Mouse (Mus musculus) cerebellum, postnatal 25 days (tissue): ENCODE results near the gene Znfx1.
A peak's percentile ranks its signal among the peaks of the same experiment; 100 is the strongest.

Source experiments
- DNase-seq, 2 experiments: peaks; one replicate each; pipeline ENCODE4 v3.0.0; 2021; ENCODE audit warnings: mixed read lengths in 2 of 2

Znfx1 gene

DNA sequence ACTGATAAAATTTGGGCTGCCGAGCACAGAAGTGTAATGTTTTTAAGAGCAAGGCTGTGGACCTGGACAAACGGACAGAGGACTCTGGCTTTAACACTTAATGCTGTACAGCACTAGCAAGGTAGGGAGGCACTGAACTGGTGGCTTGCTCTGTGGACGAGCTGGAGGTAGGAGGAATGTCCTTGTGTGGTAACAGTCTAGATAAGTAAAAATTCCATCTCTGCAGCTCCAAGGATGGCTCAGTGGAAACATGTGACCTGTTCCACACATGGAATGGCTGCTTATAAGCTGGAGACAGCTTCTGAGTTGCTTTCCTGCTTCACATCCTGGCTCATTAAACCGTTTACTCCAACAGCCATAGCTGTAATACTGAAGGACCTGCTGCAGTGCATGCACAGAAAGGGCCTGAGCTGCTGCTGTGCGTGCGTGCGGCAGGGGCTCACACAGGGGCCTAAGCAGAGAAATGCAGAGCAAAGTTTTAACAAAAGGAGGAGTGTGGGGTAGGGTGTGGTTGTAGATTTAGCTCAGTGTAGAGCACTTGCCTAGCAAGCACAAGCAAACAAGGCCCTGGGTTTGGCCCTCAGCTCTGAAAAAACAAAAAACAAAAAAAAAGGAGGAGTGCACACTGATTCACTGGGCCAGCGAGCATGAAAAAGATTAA lies 14.0 kb downstream of the Znfx1 start:
- DNase-seq = no peak

DNA sequence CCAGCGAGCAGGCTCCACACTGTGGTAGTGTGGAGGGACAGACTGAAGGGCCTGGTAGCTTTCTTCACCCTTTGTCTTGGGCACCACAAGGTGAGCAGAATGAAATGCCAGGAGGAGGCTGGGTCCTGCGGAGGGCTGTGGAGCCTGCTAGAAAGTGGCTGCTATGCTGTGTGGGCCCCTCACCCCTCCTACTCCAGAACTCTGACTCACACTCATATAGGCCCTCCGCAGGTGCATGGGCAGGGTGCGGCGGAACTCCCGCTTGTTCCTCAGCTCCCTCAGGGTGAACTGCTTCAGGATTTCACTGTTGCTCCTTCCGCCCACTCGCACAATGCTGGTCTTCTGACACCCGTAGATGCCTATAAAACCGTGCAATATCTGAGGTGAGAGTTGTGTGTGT lies 14.6 kb downstream of the Znfx1 start:
- no peak for DNase-seq

DNA sequence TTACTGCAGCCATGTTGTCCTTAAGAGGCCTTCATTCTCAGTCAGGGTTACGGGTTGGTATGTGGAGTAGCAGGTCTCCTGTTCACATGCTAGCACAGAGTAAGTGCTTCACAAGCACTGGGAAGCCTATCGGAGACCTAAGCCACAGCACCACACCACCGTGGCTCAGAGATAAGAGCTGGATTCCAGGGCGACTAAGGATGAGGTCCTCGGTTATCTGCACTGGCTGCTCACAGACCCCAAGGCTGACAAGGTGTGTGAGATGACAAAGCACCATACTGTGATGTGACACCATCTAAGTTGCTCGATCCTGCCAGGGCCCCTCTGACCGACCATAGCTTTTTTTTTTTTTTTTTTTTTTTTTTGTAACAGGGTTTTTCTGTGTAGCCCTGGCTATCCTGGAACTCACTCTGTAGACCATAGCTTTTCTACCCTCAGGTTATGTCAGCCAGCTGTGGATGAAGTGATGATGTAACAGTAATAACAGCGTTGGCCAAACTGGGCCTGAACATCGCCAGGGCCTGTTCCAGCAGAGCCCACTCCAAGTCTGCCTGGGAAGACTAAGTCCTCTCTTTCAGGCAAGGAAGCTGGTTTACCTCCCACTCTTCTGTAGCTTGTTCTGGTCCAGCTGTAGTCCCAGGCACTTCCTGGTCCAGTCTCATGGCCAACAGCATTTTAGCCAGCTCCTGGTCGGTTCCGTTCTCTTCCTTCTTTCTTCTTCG lies 19.3 kb downstream of the Znfx1 start:
- DNase-seq = no peak

DNA sequence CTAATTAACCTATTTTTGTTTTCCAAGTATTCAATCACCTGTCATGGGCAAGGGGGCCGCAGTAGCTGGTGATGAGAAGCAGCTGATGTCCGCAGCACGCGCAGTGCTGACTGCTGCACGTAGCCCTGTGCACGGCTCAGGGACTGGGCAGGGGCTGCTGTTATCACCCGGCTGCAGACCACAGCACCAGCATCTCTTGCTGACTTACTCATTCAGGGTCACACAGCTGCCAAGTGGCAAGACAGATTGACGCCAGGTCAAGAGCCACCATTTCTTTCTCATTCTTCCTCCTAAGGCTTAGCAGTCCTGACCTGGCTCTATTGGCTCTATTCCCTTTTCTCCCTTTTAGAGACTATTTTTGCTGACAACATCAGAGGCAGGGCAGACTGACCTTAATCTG lies 23.4 kb downstream of the Znfx1 start:
- no peak for DNase-seq

DNA sequence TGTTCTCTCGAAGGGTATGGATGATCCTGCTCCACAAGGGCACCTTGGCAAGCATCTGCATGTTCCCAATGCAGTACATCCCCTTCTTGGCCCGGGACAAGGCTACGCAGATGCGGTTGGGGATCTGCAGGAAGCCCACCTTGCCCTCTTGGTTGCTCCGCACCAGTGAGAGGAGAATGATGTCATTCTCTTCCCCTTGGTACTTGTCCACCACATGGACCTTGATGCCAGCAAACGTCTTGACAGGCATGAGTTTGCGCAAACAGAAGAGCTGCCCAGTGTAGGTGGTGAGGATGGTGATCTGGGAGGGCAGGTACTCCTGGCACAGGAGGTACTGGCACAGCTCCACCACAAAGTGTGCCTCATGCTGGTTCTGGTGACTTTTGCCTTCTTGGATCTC lies 24.1 kb downstream of the Znfx1 start:
- DNase-seq = peak; percentile 39

DNA sequence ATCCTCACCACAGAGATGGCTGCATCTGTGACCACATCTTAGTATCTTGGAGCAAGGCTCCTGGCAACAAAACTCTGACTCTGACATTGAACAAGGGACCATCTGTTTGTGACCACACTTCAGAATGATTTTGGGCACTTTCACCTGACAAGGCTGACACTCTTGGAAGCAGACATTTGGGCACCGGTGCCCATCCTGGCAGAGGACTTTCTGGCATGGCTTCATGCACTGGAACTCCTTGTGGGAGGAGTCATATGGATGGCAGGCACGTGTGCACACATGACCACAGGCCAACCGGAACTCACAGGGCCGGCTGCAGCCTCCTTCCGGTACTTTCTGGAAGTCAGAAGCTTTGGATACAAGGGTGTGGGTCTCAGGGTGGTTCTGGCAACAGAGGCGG lies 24.5 kb downstream of the Znfx1 start:
- DNase-seq = peak; percentile 50 to 57

DNA sequence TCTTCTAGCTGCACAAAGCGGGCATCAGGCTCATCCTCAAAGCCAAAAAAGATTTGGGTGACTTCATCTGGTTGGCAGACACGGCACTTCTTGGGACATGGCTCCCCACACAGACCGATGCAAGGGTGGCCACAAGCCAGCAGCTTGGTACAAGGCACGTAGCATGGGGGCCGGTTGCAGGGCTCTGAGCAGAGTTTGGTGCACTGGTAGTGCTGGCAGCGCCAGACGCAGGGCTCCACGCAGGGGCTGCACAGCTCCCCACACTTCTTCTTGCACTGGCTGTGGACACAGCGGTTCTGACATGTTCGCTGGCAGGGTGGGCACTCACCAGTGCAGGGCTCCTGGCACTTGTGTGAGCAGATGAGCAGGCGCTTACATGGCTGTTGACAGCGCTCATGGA lies 25.1 kb downstream of the Znfx1 start:
- peak; percentile 32 to 42 for DNase-seq

DNA sequence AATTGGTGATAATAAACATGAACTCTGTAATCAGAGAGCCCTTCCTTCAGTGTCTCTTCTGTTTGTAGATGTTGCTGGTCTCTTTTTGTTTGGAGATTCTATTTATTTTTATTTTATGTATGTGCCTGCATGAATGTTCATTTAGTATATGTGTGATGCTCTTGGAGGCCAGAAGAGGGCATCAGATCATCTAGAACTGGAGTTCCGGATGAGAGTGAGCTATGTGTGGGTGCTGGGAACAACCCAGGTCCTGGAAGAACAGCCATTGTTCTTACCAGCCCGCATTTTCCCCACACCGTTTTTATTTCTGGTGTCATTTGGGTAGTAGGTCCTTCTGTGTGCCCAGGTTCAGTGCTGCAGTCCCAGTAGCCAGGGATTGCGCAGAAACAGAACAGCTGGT lies 32.3 kb downstream of the Znfx1 start:
- DNase-seq = no peak

DNA sequence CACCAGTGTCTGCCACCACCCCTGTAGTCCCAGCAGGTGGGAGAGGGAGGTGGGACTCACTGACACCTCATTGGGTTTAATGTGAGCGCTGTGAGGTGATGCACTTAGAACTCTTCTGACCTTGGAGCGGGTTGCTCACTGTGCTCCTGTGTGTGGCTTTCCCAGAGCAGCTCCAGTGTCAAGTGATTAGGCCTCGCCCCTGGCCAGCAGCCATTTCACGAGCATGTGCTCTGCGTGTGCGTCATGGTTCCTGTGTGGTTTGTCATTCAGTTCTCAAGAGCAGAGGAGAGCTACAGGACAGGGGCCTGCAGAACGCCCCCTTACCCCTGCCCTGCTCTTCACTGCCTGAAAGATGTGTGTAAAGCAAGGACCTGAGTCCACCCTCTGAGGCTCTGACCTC lies 34.3 kb downstream of the Znfx1 start:
- no peak for DNase-seq

DNA sequence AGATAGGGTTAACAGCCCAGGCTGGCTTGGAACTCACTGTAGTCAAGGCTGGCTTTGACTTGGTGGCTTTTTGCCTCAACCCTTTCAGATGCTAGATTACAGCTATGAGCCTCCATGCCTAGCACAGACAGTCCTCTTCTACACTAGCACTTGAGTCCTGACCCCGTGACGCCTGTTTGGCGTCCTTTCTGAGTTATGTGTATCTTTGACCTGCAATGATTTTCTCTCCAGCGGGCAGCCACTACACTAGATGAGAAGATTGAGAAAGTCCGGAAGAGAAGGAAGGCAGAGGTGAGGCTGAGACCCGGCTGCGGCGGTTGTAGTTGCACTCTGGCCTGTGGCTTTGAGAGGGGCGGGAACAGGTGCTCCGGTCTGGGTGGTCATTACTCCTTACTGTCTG lies 43.4 kb downstream of the Znfx1 start:
- no peak for DNase-seq

DNA sequence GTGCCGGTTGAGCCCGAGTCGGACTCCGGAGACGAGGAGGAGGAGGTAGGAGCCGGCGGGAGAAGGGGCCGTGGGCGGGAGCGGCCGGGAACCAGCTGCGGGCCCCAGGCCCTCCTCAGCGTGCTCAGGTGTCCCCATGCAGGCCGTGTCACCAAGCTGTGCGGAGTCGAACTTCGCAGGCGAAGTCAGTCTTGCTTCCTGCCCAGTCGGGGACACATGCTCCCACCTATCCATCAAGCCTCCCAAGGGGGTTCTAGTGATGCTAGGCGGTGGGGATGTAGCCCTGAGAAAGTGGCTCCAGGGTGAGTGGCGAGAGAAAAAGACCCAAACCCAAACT lies 47.5 kb downstream of the Znfx1 start:
- no peak for DNase-seq

DNA sequence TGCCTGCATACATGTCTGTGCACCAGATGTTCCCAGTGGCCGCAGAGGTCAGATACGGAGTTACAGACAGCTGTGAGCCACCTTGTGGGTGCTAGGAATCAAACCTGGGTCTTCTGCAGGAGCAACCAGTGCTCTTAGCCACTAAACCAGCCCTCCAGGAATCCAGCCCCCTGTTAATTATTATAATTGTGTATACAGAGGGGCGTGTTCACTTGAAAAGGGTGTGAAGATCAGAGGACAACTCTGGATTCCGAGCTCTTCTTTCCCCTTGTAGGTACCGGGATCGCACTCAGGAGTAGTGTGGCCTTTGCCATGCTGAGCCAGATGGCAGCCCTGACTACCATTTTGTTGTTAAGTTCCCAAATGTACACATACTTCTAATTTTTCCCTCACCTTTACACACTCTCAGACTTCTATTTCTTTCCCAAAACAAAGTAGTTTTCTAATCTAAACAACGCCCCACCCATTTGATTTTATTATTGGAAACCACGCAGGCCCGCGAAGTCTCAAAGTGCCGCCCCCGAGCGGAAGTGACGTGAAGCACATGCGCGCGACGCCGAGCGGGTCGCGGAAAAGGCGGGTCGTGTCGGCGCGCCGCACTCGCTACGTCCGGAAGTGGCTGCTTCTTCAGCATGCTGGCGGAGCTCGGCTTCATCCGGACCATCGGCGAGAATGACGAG lies 48.0 kb downstream of the Znfx1 start, which contains the start of gene Ddx27:
Gene Ddx27, plus strand, starts transcription at position 492 of the 680 bp plus-strand sequence.
- peak; percentile 93 to 96 for DNase-seq

DNA sequence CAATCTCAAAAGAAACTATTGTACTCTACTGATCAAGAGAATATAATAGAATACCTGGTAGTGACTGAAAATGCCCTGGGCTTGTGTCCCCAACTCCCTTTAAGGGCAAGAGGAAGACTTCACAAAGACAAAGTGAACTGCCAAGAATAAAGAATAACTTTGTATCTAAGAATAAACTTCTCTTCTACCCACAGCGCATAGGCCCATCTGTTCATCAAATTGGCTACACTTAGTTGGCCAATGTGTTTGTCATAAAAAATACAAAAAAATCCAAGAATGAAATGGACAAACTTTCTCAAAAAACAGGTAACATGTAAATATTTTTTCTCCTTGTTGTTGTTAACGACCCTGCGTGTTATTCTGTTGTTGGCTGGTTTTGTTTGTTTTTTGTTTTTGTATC lies 52.3 kb downstream of the Znfx1 start:
- no peak for DNase-seq

DNA sequence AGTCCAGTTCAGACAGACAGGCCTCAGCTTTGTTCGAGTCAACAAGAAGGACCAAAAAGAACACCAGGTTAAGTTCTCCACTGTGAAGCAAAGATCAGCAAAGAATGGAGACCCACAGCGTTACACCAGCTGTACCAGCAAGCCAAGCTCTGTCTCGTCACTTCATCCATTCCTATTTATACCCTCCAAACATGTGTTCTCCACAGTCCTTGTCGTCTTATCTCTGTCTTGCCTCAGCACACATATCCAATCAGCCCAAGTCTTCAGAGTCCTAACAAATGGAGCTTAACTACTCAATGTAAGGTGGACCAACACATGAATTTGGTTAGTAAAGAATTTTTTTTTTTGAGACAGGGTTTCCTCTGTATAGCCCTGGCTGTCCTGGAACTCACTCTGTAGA lies 53.3 kb downstream of the Znfx1 start:
- DNase-seq = no peak

DNA sequence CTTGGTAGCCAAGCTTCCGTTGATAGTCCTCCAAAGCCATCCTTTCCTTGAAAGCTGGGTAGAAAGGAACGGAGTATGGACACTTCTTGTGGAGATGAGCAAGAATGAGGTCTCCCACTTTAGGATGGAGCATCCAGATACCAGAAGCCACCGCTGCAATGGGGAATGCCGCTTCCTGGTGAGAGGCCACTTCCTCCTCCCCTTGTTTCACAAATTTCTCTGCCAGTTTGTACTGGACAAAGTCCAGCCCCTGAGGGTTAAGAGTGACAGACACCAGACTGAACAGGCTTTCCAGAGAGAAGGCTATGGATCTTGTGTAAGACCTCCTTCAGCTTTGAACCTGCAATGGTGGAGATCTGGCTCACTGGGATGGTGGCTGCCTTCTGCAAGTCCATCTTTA lies 55.2 kb downstream of the Znfx1 start:
- DNase-seq = peak in 1 of 2 experiments; percentile 26

DNA sequence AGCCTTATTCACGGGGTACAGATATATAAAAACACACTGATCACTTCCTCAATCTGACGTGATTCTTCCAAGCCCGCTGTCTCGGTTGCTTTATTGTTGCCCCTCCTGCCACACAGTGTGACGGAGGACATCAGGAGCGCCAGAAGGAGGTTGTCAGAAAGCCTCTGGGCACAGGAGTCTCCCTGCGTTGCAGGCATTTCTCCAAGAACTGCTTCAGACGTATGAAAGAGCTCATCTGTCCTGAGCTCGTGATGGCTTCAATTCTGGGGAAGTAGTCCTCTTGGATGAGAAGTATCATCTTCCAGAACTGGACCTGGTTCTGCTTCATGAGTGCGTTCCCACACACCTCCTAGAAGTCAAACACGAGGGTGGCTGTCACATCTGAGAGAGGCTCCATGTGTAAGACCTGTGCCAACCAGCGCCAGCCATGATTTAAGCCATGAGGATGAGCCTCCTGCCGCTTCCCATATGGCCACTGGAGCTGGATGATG lies 55.8 kb downstream of the Znfx1 start:
- peak; percentile 72 to 73 for DNase-seq

DNA sequence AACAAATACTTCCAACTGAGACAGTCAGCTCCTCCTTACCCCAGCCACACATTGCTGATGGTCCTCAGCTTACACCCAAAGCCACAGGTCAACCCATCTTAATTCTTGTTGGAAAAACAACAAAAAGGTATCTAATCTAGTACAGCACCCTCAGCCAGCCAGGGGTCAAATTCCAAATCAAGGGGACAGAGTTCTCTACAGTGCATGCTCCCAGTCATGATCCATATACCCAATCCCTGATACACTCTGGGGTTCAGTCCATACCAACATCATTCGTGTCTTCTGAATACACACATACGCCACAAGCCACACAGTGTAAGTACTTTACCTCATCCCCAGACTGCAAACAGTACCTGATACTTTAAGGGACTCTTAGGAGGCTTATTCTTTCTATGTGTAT lies 56.5 kb downstream of the Znfx1 start:
- no peak for DNase-seq

DNA sequence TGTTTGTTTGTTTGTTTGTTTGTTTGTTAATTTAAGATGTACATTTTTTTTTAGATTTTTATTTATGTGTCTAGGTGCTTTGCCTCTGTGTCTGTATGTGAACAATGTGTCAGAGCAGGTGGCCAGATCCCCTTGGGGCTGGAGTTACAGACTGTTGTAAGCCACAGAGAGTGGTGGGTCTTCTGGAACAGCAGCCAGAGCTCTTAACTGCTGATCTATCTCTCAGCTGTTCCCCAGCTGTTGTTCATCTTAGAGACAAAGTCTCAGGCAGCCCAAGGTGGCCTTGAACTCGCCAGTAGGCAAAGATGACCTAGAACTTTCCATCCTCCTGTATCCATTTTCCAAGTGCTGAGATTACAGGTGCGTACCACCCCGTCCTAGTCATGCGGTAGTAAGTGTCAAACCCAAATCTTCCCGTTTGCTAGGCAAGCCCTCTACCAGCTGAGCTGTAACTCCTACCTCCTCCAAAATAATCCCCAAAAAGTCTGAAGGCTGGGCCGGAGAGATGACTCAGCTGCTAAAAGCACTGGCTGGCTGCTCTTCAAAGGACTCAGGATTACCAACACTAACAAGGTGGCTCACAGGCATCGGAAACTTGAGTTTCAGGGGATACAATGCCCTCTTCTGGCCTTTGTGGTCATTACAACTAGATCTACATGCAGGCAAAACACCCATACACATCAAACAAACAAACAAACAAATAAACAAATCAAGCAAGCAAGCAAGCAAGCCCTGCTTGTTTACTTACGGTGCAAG lies 58.5 kb downstream of the Znfx1 start:
- DNase-seq = peak; percentile 57 to 82

DNA sequence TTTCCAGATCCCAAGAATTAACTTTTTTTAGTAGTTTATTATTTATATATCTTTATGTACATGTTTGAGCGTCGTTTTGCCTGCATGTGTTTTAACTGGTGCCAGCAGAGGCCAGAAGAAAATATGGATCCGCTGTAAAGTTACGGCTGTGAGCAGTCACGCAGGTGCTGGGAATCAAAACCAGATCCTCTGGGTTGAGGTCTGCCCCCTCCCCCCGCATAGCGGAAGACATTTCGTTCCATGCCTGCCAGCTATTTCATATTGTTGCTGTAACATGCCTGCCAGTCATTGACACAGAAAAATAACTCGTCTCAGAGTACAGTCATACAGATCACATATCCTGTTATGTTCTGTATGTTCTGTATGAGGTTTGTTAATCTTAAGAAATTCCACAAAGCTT lies 61.3 kb downstream of the Znfx1 start:
- DNase-seq = no peak

DNA sequence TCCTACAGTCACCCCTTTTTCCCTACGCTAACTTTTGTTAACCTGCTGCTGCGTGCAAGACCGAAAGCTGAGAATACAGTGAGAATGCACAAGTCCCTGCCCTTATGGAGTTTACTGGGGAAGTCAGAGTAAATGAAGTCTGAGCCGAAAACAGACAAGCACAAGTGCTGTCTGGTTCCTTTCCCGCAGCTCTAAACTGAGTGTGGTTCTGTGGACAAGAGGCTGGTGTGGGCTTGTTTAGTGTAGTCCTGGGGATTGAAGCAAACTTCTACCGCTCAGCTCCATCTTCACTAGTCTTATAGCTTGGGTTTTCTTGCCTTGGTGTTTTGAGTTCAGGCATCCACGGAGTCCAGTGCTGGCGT lies 66.3 kb downstream of the Znfx1 start:
- DNase-seq = no peak

DNA sequence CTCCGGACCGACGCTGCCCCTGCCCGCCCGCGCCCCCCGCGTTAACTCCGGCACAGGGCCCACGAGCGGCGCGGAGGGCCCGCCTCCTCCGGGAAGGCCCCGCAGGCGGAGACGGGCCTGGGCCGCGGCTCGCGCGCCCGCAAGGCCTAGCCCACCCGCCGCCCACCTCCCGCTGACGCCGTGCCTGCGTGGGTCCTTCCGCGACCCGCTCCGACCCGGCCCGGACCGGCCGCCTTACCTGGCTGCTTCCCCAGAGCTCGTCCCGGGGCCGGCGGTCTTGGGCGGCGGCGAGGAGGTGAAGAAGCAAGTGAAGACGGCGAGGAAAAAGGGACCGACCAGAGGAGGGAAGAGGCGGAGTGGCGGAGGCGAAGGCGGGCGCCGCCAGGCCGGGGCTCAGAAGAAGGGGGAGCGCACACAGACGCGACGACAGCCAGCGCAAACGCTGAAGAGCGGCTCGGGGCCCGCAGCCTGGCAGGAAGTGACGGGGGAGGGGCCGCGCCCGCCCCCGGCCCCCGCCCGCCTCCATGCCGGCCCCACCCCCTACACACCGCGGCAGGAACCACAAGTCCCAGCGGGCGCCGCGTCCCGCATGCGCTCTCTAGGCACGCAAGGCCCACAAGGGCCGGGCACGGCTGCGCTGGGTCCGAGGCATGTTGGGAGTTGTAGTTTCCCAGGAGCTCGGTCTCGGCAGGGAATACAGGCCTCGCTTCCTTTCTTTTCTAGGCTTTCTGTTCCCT lies 66.9 kb downstream of the Znfx1 start, which contains the start of gene Stau1:
Gene Stau1, minus strand, starts transcription at position 504 of the 737 bp plus-strand sequence.
- DNase-seq = peak; percentile 93 to 98

DNA sequence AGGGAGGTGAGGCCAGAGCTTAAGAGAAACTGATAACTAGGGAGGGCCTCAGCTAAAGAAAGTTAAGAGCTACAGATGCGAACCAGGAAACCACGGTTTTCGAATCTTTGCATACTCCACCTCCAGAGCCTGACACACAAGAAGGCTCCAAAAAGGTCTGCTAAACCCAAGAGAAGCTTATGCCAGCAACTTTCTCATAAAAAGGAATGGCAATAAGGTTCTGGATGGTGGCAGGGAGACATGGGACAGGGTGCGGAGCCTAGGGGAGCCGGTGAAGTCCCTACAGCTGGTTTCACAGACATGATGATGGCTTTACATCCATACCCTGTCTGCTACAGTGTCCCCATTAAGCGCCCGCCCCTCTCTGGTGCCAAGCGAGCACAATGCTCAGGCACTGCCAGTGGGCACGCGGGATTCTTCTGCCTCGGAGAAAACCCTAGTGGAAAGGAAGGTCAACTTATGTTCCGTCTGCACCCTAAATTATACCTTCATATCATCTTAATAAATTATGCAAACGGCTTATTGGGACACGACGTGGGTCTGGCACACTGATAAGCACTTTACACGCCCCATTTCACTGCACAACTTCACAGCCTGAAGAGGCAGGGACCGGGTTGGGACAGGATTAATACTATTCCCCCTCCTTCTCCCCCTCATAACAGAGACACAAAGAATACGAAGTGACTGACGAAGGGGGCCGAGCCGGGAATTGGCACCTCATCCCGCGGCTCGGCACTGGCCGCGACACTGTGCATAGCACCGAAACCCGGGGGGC lies 67.6 kb downstream of the Znfx1 start:
- peak; percentile 43 to 53 for DNase-seq
